Mouse (Mus musculus) CH12.LX (cell line): ENCODE data around the gene Gm49318. TPM values are rescaled to one million over a fixed set of nuclear protein-coding genes. Genes with fewer than 3 reads are reported as not detected.

ENCODE experiments used
- DNase-seq: peaks from one replicate; pipeline ENCODE4 v3.0.0-alpha.2; 2013; ENCODE audit errors: extremely low read depth
- H3K27ac ChIP-seq: 2 replicates; pipeline ENCODE4 v1.5.1; 2012; ENCODE audit warnings: low read depth, mild to moderate bottlenecking, control low read depth, moderate library complexity; ENCODE audit not compliant: insufficient read depth
- H3K27me3 ChIP-seq: replicated peaks from 2 replicates; pipeline ENCODE3; 2012; ENCODE audit warnings: inconsistent platforms
- H3K36me3 ChIP-seq, 2 experiments: replicated peaks in 1 of 2; 2 replicates each; pipeline versions ENCODE3 to v1.6.1; 2012; ENCODE audit warnings: inconsistent platforms in 1 of 2, low read length in 1 of 2, mild to moderate bottlenecking in 1 of 2, mixed read lengths in 1 of 2, moderate library complexity in 1 of 2; ENCODE audit not compliant: control insufficient read depth in 1 of 2, insufficient read depth in 1 of 2
- H3K4me1 ChIP-seq, 2 experiments: 2 replicates each; pipeline ENCODE4 v1.6.1; 2012; ENCODE audit warnings: inconsistent platforms in 1 of 2, moderate library complexity in 1 of 2; ENCODE audit not compliant: insufficient read depth in 2 of 2, control insufficient read depth in 1 of 2
- H3K4me2 ChIP-seq: 2 replicates; pipeline ENCODE4 v1.6.1; 2012; ENCODE audit warnings: low read depth, mild to moderate bottlenecking, control low read depth; ENCODE audit not compliant: poor library complexity, insufficient read depth, severe bottlenecking
- H3K4me3 ChIP-seq, 3 experiments: fragments of 150-350 bp in 1 of 3; sonication (generic) in 1 of 3; replicated peaks in 1 of 3; 2 replicates each; pipeline versions ENCODE3 to v1.5.1; 2011 to 2012; ENCODE audit warnings: low read depth in 2 of 3, low read length in 2 of 3, mild to moderate bottlenecking in 2 of 3, moderate library complexity in 2 of 3, control low read depth in 1 of 3, improper control_type of control experiment in 1 of 3, inconsistent platforms in 1 of 3, mixed read lengths in 1 of 3; ENCODE audit not compliant: poor library complexity in 1 of 3
- H3K79me2 ChIP-seq: replicated peaks from 2 replicates; pipeline ENCODE4 v1.6.1; 2012; ENCODE audit warnings: mild to moderate bottlenecking, moderate library complexity; ENCODE audit not compliant: control insufficient read depth, poor library complexity, insufficient read depth, severe bottlenecking; ENCODE audit errors: extremely low read depth
- H3K9ac ChIP-seq: 2 replicates; pipeline ENCODE4 v1.6.1; 2012; ENCODE audit warnings: low read depth, mild to moderate bottlenecking, control low read depth, moderate library complexity; ENCODE audit not compliant: insufficient read depth
- H3K9me3 ChIP-seq: replicated peaks from 2 replicates; pipeline ENCODE3; 2012; ENCODE audit warnings: low read length, inconsistent platforms, mixed read lengths
- CHD1 ChIP-seq: IDR thresholded peaks from 2 replicates; pipeline ENCODE4 v1.6.1; 2012; ENCODE audit warnings: low read depth, low read length, improper control_type of control experiment, inconsistent platforms
- CHD2 ChIP-seq: IDR thresholded peaks from 2 replicates; pipeline ENCODE4 v1.6.1; 2011; ENCODE audit warnings: low read length, improper control_type of control experiment
- ELF1 ChIP-seq: IDR thresholded peaks from 2 replicates; pipeline ENCODE4 v1.6.1; 2014; ENCODE audit warnings: low read depth, mild to moderate bottlenecking, inconsistent platforms, low read length, improper control_type of control experiment
- EP300 ChIP-seq: IDR thresholded peaks from 2 replicates; pipeline ENCODE4 v1.6.1; 2011; ENCODE audit warnings: low read length, improper control_type of control experiment
- HCFC1 ChIP-seq: IDR thresholded peaks from 2 replicates; pipeline ENCODE4 v1.6.1; 2012; ENCODE audit warnings: low read depth, mild to moderate bottlenecking, inconsistent platforms, low read length, improper control_type of control experiment
- JUN ChIP-seq: IDR thresholded peaks from 2 replicates; pipeline ENCODE4 v1.6.1; 2011; ENCODE audit warnings: low read depth, mild to moderate bottlenecking, low read length, improper control_type of control experiment, moderate library complexity; ENCODE audit not compliant: insufficient read depth
- KAT2A ChIP-seq: IDR thresholded peaks from 2 replicates; pipeline ENCODE4 v1.6.1; 2012; ENCODE audit warnings: low read length, improper control_type of control experiment, inconsistent platforms; ENCODE audit not compliant: insufficient replicate concordance
- MAFK ChIP-seq: IDR thresholded peaks from 2 replicates; pipeline ENCODE4 v1.6.1; 2011; ENCODE audit warnings: low read length, improper control_type of control experiment; ENCODE audit not compliant: insufficient replicate concordance
- MAX ChIP-seq: IDR thresholded peaks from 2 replicates; pipeline ENCODE4 v1.6.1; 2011; ENCODE audit warnings: low read length, improper control_type of control experiment
- MAZ ChIP-seq: IDR thresholded peaks from 2 replicates; pipeline ENCODE4 v1.6.1; 2012; ENCODE audit warnings: low read depth, mild to moderate bottlenecking, inconsistent platforms, low read length, improper control_type of control experiment, moderate library complexity
- NRF1 ChIP-seq: IDR thresholded peaks from 2 replicates; pipeline ENCODE4 v1.6.1; 2014; ENCODE audit warnings: low read depth, mild to moderate bottlenecking, inconsistent platforms, low read length, improper control_type of control experiment, moderate library complexity
- SIN3A ChIP-seq: IDR thresholded peaks from 2 replicates; pipeline ENCODE4 v1.6.1; 2012; ENCODE audit warnings: low read length, improper control_type of control experiment, inconsistent platforms
- SMC3 ChIP-seq: IDR thresholded peaks from 2 replicates; pipeline ENCODE4 v1.6.1; 2011; ENCODE audit warnings: low read depth, low read length, improper control_type of control experiment
- TBP ChIP-seq: conservative IDR thresholded peaks from 2 replicates; pipeline ENCODE4 v1.6.1; 2011; ENCODE audit warnings: low read depth, low read length, improper control_type of control experiment
- TCF12 ChIP-seq: IDR thresholded peaks from 2 replicates; pipeline ENCODE4 v1.6.1; 2014; ENCODE audit warnings: low read depth, mild to moderate bottlenecking, inconsistent platforms, low read length, improper control_type of control experiment
- USF2 ChIP-seq: conservative IDR thresholded peaks from 2 replicates; pipeline ENCODE4 v1.6.1; 2011; ENCODE audit warnings: low read depth, low read length, improper control_type of control experiment
- ZC3H11A ChIP-seq: IDR thresholded peaks from 2 replicates; pipeline ENCODE4 v1.6.1; 2012; ENCODE audit warnings: low read depth, mild to moderate bottlenecking, inconsistent platforms, low read length, improper control_type of control experiment
- ZNF384 ChIP-seq: IDR thresholded peaks from 2 replicates; pipeline ENCODE4 v1.6.1; 2012; ENCODE audit warnings: low read depth, low read length, improper control_type of control experiment, inconsistent platforms
- dilution Hi-C: fragments of 300-500 bp; cut with MboI; formaldehyde crosslinking; loops from 2 replicates; pipeline ENCODE4 v1.14.3; 2020; ENCODE audit warnings: low sequenced_read_pairs; ENCODE audit not compliant: extremely low pct_unique_long_range_greater_than_20kb, extremely low pct_ligation_motif_present
- in situ Hi-C: fragments of 300-500 bp; cut with MboI; formaldehyde crosslinking; loops from 3 replicates; pipeline ENCODE4 v1.14.3; 2019; ENCODE audit warnings: low sequenced_read_pairs, low pct_ligation_motif_present, low pct_unique_long_range_greater_than_20kb, mixed read lengths
- polyA plus RNA-seq: library from polyadenylated mRNA; unstranded; fragments of >175 nt; gene quantifications from 2 replicates; pipeline ENCODE4 v1.2.1, GENCODE M21; 2012; ENCODE audit warnings: low read depth; ENCODE audit not compliant: insufficient read length
- total RNA-seq, 2 experiments: library from RNA; depleted of rRNA; stranded (reverse); fragments of 300-350 nt in 1 of 2; fragments of >200 nt in 1 of 2; gene quantifications; 2 replicates each; pipeline ENCODE4 v1.2.3; 2012 to 2014

Gm49318 gene
- total and polyA plus RNA-seq, 3 experiments, result not detected

DNA sequence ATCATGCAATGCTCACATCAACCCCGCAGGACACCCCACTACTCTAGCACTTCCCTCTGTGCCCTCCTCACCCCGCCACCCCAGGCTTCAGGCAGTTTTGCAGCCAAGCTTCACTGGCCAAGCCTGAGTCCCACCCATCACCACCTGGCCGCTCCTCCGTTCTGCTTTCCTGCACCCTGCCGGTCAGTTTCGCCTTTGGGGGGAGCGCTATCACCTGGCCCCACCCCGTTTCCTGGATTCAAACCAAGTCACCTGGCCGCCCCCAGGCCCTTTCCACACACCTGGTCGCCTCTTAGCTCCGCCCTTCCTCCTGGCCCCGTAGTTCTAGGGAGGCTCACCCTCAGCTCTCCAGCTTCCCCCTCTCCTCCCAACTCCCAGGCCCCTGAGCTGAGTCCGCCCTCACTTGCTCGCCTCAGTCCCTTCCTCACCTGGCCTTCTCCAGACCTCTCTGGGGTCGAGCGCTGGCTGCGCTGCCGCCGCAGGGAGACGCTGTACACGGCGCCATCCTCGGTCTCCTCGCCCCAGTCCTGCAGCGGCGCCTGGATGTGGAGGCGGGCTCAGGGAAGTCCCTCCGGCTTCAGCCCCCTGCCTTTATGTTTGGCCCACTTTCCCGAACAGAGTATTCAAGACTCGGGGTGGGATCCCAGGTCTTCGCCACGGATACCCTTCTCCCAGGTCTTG, 82.5 kb downstream of the Gm49318 start:
- Histone ChIP-seq H3K27ac (no peak overlapping the region), H3K79me2 (no peaks in the 10 kb centered on the region), H3K9me3 (no peaks in the 10 kb centered on the region), H3K4me2 (no peak overlapping the region), H3K27me3 (peaks cover 79% of the 10 kb centered on the region)
- no peak for DNase-seq
- in situ Hi-C loops, result no loop called here
- TF ChIP-seq EP300 (no peak), SIN3A (no peak)
- TF ChIP-seq, all 38 proteins: peak for 0
- Histone ChIP-seq H3K4me3 (no peak overlapping the region), H3K36me3 (no peaks in the 10 kb centered on the region), H3K4me1 (no peaks in the 10 kb centered on the region), H3K9ac (no peak overlapping the region)
- dilution Hi-C loops, result no loop called here

GRCm38 (mm10) chr9:21987592-21988342, 83.3 kb downstream of the Gm49318 start:
- no peak for DNase-seq
- H3K79me2 ChIP-seq, result no peaks in the 10 kb centered on the region
- no peaks in the 10 kb centered on the region for H3K9me3 ChIP-seq
- no peak overlapping the region for H3K4me2 ChIP-seq
- H3K4me3 ChIP-seq, result no peak overlapping the region
- H3K4me1 ChIP-seq, result no peaks in the 10 kb centered on the region
- H3K27ac ChIP-seq, result no peak overlapping the region
- TF ChIP-seq HCFC1, result no peak
- TF ChIP-seq MAFK, result no peak
- no peak for TF ChIP-seq CHD2
- no peak for TF ChIP-seq USF2
- TF ChIP-seq ZNF384, result no peak
- TF ChIP-seq CHD1, result no peak
- TF ChIP-seq TBP, result no peak
- TF ChIP-seq NRF1, result no peak
- TF ChIP-seq TCF12, result no peak
- no peak for TF ChIP-seq MAZ
- TF ChIP-seq SMC3, result no peak
- no peak for TF ChIP-seq JUN
- no peak for TF ChIP-seq MAX
- TF ChIP-seq ZC3H11A, result no peak
- no peak for TF ChIP-seq ELF1
- TF ChIP-seq KAT2A, result no peak
- TF ChIP-seq, all 38 proteins: peak for 0
- H3K36me3 ChIP-seq, result no peaks in the 10 kb centered on the region
- dilution Hi-C loops, result no loop called here
- H3K9ac ChIP-seq, result no peak overlapping the region
- in situ Hi-C loops, result no loop called here
- peaks cover 80% of the 10 kb centered on the region for H3K27me3 ChIP-seq

Other genes starting within 250 kb of the Gm49318 start
Only the 20 nearest of the 22 such genes appear.
- 3.3 and 3.4 TPM in 2 replicates for gene Dock6, start 218.6 kb downstream of the Gm49318 start, total RNA-seq (2012; rRNA removed)
- 0.26 and 0.79 TPM in 2 replicates for gene Dock6, start 218.6 kb downstream of the Gm49318 start, total RNA-seq (2014; rRNA removed)
- gene Dock6, start 218.6 kb downstream of the Gm49318 start, polyA plus RNA-seq, result 3.6 TPM in 2 replicates
- 2.0 and 3.7 TPM in 2 replicates for gene Rab3d, start 153.1 kb downstream of the Gm49318 start, total RNA-seq (2012; rRNA removed)
- gene Rab3d, start 153.1 kb downstream of the Gm49318 start, total RNA-seq (2014; rRNA removed), result 0.77 and 0.90 TPM in 2 replicates
- 0.35 and 0.91 TPM in 2 replicates for gene Rab3d, start 153.1 kb downstream of the Gm49318 start, polyA plus RNA-seq
- gene Ccdc159, start 143.8 kb downstream of the Gm49318 start, total RNA-seq (2012; rRNA removed), result not detected in 2 replicates
- gene Ccdc159, start 143.8 kb downstream of the Gm49318 start, total RNA-seq (2014; rRNA removed), result not detected in 2 replicates
- gene Ccdc159, start 143.8 kb downstream of the Gm49318 start, polyA plus RNA-seq, result not detected in 2 replicates
- gene Tmem205, start 143.7 kb downstream of the Gm49318 start, total RNA-seq (2012; rRNA removed), result 2.4 and 2.9 TPM in 2 replicates
- gene Tmem205, start 143.7 kb downstream of the Gm49318 start, total RNA-seq (2014; rRNA removed), result 2.4 and 2.9 TPM in 2 replicates
- gene Tmem205, start 143.7 kb downstream of the Gm49318 start, polyA plus RNA-seq, result 0.87 and 1.6 TPM in 2 replicates
- gene Plppr2, start 134.2 kb downstream of the Gm49318 start, total RNA-seq (2012; rRNA removed), result not detected in 2 replicates
- not detected in 2 replicates for gene Plppr2, start 134.2 kb downstream of the Gm49318 start, total RNA-seq (2014; rRNA removed)
- not detected in 2 replicates for gene Plppr2, start 134.2 kb downstream of the Gm49318 start, polyA plus RNA-seq
- gene Swsap1, start 115.5 kb downstream of the Gm49318 start, total RNA-seq (2012; rRNA removed), result 4.0 and 4.4 TPM in 2 replicates
- 4.1 and 4.4 TPM in 2 replicates for gene Swsap1, start 115.5 kb downstream of the Gm49318 start, total RNA-seq (2014; rRNA removed)
- 2.9 and 3.1 TPM in 2 replicates for gene Swsap1, start 115.5 kb downstream of the Gm49318 start, polyA plus RNA-seq
- gene Epor, start 107.8 kb downstream of the Gm49318 start, total RNA-seq (2012; rRNA removed), result 0.80 and 2.0 TPM in 2 replicates
- gene Epor, start 107.8 kb downstream of the Gm49318 start, total RNA-seq (2014; rRNA removed), result not detected in 2 replicates
- gene Epor, start 107.8 kb downstream of the Gm49318 start, polyA plus RNA-seq, result 0.18 and 0.20 TPM in 2 replicates
- not detected in 2 replicates for gene Rgl3, start 81.8 kb downstream of the Gm49318 start, total RNA-seq (2012; rRNA removed)
- gene Rgl3, start 81.8 kb downstream of the Gm49318 start, total RNA-seq (2014; rRNA removed), result not detected in 2 replicates
- gene Rgl3, start 81.8 kb downstream of the Gm49318 start, polyA plus RNA-seq, result not detected in 2 replicates
- gene Ccdc151, start 68.6 kb downstream of the Gm49318 start, total RNA-seq (2012; rRNA removed), result 0.21 and 0.25 TPM in 2 replicates
- gene Ccdc151, start 68.6 kb downstream of the Gm49318 start, total RNA-seq (2014; rRNA removed), result 0.13 and 0.20 TPM in 2 replicates
- gene Ccdc151, start 68.6 kb downstream of the Gm49318 start, polyA plus RNA-seq, result 0.16 and 0.23 TPM in 2 replicates
- gene Prkcsh, start 68.5 kb downstream of the Gm49318 start, total RNA-seq (2012; rRNA removed), result 144 and 160 TPM in 2 replicates
- 65.5 and 72.1 TPM in 2 replicates for gene Prkcsh, start 68.5 kb downstream of the Gm49318 start, total RNA-seq (2014; rRNA removed)
- 143 and 148 TPM in 2 replicates for gene Prkcsh, start 68.5 kb downstream of the Gm49318 start, polyA plus RNA-seq
- gene Elavl3, start 19.2 kb downstream of the Gm49318 start, total RNA-seq (2012; rRNA removed), result 0.04 TPM in 1 of 2 replicates, not detected in the other
- gene Elavl3, start 19.2 kb downstream of the Gm49318 start, total RNA-seq (2014; rRNA removed), result not detected in 2 replicates
- gene Elavl3, start 19.2 kb downstream of the Gm49318 start, polyA plus RNA-seq, result 0.06 and 0.10 TPM in 2 replicates
- 8.9 and 9.0 TPM in 2 replicates for gene Zfp653, start 117 bp upstream of the Gm49318 start, total RNA-seq (2012; rRNA removed)
- gene Zfp653, start 117 bp upstream of the Gm49318 start, total RNA-seq (2014; rRNA removed), result 9.3 and 10.4 TPM in 2 replicates
- 10.1 and 11.4 TPM in 2 replicates for gene Zfp653, start 117 bp upstream of the Gm49318 start, polyA plus RNA-seq
- gene Ecsit, start 14.2 kb upstream of the Gm49318 start, total RNA-seq (2012; rRNA removed), result 57.1 and 59.4 TPM in 2 replicates
- 37.7 and 38.7 TPM in 2 replicates for gene Ecsit, start 14.2 kb upstream of the Gm49318 start, total RNA-seq (2014; rRNA removed)
- gene Ecsit, start 14.2 kb upstream of the Gm49318 start, polyA plus RNA-seq, result 45.2 and 48.5 TPM in 2 replicates
- gene Cnn1, start 28.0 kb upstream of the Gm49318 start, total RNA-seq (2012; rRNA removed), result not detected in 2 replicates
- gene Cnn1, start 28.0 kb upstream of the Gm49318 start, total RNA-seq (2014; rRNA removed), result not detected in 2 replicates
- gene Cnn1, start 28.0 kb upstream of the Gm49318 start, polyA plus RNA-seq, result not detected in 2 replicates
- gene Elof1, start 45.9 kb upstream of the Gm49318 start, total RNA-seq (2012; rRNA removed), result 111 and 148 TPM in 2 replicates
- 120 and 142 TPM in 2 replicates for gene Elof1, start 45.9 kb upstream of the Gm49318 start, total RNA-seq (2014; rRNA removed)
- gene Elof1, start 45.9 kb upstream of the Gm49318 start, polyA plus RNA-seq, result 96.9 and 107 TPM in 2 replicates
- gene Acp5, start 64.5 kb upstream of the Gm49318 start, total RNA-seq (2012; rRNA removed), result 0.29 and 0.34 TPM in 2 replicates
- not detected in 2 replicates for gene Acp5, start 64.5 kb upstream of the Gm49318 start, total RNA-seq (2014; rRNA removed)
- 0.30 TPM in 1 of 2 replicates, not detected in the other for gene Acp5, start 64.5 kb upstream of the Gm49318 start, polyA plus RNA-seq
- 22.4 and 24.9 TPM in 2 replicates for gene Pigyl, start 85.6 kb upstream of the Gm49318 start, total RNA-seq (2012; rRNA removed)
- gene Pigyl, start 85.6 kb upstream of the Gm49318 start, total RNA-seq (2014; rRNA removed), result 4.3 and 5.0 TPM in 2 replicates
- gene Pigyl, start 85.6 kb upstream of the Gm49318 start, polyA plus RNA-seq, result 17.7 and 22.8 TPM in 2 replicates
- gene Zfp872, start 116.8 kb upstream of the Gm49318 start, total RNA-seq (2012; rRNA removed), result not detected in 2 replicates
- gene Zfp872, start 116.8 kb upstream of the Gm49318 start, total RNA-seq (2014; rRNA removed), result not detected in 2 replicates
- not detected in 2 replicates for gene Zfp872, start 116.8 kb upstream of the Gm49318 start, polyA plus RNA-seq
- gene Zfp809, start 154.5 kb upstream of the Gm49318 start, total RNA-seq (2012; rRNA removed), result 14.0 and 14.2 TPM in 2 replicates
- 11.4 and 13.9 TPM in 2 replicates for gene Zfp809, start 154.5 kb upstream of the Gm49318 start, total RNA-seq (2014; rRNA removed)
- gene Zfp809, start 154.5 kb upstream of the Gm49318 start, polyA plus RNA-seq, result 23.8 and 24.1 TPM in 2 replicates
- gene Zfp599, start 188.6 kb upstream of the Gm49318 start, total RNA-seq (2012; rRNA removed), result 2.2 and 2.9 TPM in 2 replicates
- 2.3 and 2.4 TPM in 2 replicates for gene Zfp599, start 188.6 kb upstream of the Gm49318 start, total RNA-seq (2014; rRNA removed)
- gene Zfp599, start 188.6 kb upstream of the Gm49318 start, polyA plus RNA-seq, result 1.7 and 2.1 TPM in 2 replicates